Mouse (Mus musculus) heart, embryonic 15.5 days (tissue): ENCODE results near the gene Myh14. TPM values are rescaled to one million over a fixed set of nuclear protein-coding genes. Genes with fewer than 3 reads are reported as not detected.

Experiments used
- ATAC-seq: fragments of 200-750 bp; cut with Nextera tagmentation; replicated peaks from 2 replicates; pipeline ENCODE4 v1.8.0; 2017; ENCODE audit warnings: low read depth, moderate TSS enrichment; ENCODE audit not compliant: insufficient number of reproducible peaks, insufficient read depth, low FRiP score
- H3K27ac ChIP-seq: fragments of 300-500 bp; sonication (generic); 2 replicates; pipeline ENCODE4 v1.5.1; 2015; ENCODE audit warnings: mild to moderate bottlenecking, inconsistent platforms
- H3K27me3 ChIP-seq: fragments of 300-500 bp; sonication (generic); 2 replicates; pipeline ENCODE4 v1.6.1; 2015; ENCODE audit warnings: inconsistent platforms
- H3K36me3 ChIP-seq: fragments of 300-500 bp; sonication (generic); 2 replicates; pipeline ENCODE4 v1.6.1; 2015; ENCODE audit warnings: mild to moderate bottlenecking, inconsistent platforms
- H3K4me1 ChIP-seq: fragments of 300-500 bp; sonication (generic); replicated peaks from 2 replicates; pipeline ENCODE4 v1.6.1; 2015; ENCODE audit warnings: inconsistent platforms
- H3K4me2 ChIP-seq: fragments of 300-500 bp; sonication (generic); 2 replicates; pipeline ENCODE4 v1.6.1; 2015; ENCODE audit warnings: inconsistent platforms, mild to moderate bottlenecking, moderate library complexity
- H3K4me3 ChIP-seq: fragments of 300-500 bp; sonication (generic); 2 replicates; pipeline ENCODE4 v1.5.1; 2015; ENCODE audit warnings: mild to moderate bottlenecking, inconsistent platforms
- H3K9ac ChIP-seq: fragments of 300-500 bp; sonication (generic); 2 replicates; pipeline ENCODE4 v1.6.1; 2015; ENCODE audit warnings: mild to moderate bottlenecking, inconsistent platforms
- H3K9me3 ChIP-seq: fragments of 300-500 bp; sonication (generic); replicated peaks from 2 replicates; pipeline ENCODE4 v1.6.1; 2016; ENCODE audit warnings: inconsistent platforms
- WGBS: fragments of 180-500 bp; shearing (Covaris S2); methylation state at CpG from one replicate; pipeline ENCODE4 v1.1.7; 2015; ENCODE audit warnings: mixed read lengths; 5-methylcytosine and 5-hydroxymethylcytosine counted together
- polyA plus RNA-seq: library from polyadenylated mRNA; unstranded; fragments of >200 nt; fragmentation: Nextera tagmentation; extraction: Ambion mirVana; gene quantifications from 2 replicates; pipeline ENCODE4 v1.2.1, GENCODE M21; 2015

Gene Myh14
- polyA plus RNA-seq, 1 experiment from 2014 or later = 1.7 TPM

DNA sequence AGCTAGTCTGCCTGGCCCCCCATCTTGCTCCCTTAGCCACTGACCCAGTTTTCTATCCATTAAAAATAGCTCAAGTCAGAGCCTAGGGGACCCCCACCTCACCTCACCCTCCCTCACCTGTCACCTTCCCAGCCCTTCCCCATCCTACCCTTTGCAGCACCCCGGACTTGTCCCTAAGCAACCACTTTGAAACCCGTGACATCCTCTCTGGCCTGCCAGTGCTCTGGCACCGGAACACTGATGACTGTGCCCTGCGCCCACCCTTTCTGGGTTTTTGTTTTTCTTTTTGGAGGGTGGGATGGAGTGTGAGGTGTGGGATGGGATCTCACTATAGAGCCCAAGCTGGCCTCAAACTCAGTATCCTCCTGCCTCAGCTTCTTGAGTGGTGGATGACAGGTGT is 73.0 kb downstream of the Myh14 start:
- Histone ChIP-seq H3K4me3 (no peak overlapping the region), H3K36me3 (no peaks in the 10 kb centered on the region), H3K27me3 (peaks cover 60% of the 10 kb centered on the region), H3K9me3 (no peaks in the 10 kb centered on the region), H3K4me2 (no peak overlapping the region), H3K4me1 (peaks cover 5% of the 10 kb centered on the region; the same call in 1 of the 2 replicates), H3K9ac (no peak overlapping the region), H3K27ac (no peak overlapping the region)
- WGBS = 82% methylated on average over 4 of the region's 4 CpGs
- ATAC-seq = no peak

DNA sequence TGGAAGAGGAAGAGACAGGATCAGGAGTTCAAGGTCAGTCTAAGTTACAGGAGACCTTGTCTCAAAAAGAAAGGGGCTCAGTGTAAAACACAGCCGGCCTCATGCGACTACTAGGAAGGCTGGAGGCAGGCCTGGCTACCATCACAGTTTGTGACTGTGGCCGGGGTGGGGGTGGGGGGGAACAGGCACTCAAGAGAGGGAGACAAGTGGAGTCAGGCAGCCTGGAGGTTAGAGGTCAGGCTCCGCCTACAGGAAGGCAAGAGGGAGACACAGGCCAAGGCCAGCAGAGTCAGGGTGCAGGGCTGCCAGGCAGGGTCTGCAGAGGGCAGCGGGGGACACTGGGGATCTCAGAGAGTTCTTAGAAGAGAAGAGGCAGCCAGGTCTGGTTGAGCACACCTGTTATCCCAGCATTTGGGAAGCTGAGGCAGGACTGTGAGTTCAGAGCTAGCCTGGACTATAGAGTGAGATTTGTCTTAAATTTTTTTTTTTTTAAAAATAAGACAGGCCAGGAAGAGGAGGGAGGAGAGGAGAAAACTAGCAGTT is 73.6 kb downstream of the Myh14 start:
- Histone ChIP-seq H3K27me3 (peaks cover 60% of the 10 kb centered on the region), H3K27ac (no peak overlapping the region), H3K4me3 (no peak overlapping the region), H3K9me3 (no peaks in the 10 kb centered on the region), H3K4me1 (peaks cover 5% of the 10 kb centered on the region; the same call in 1 of the 2 replicates), H3K4me2 (no peak overlapping the region), H3K9ac (no peak overlapping the region), H3K36me3 (no peaks in the 10 kb centered on the region)
- 42% methylated on average over 5 of the region's 5 CpGs for WGBS
- ATAC-seq = no peak

- 87% methylated on average over 6 of the region's 6 CpGs for WGBS
- H3K27me3 ChIP-seq = peaks cover 60% of the 10 kb centered on the region
- H3K36me3 ChIP-seq = no peaks in the 10 kb centered on the region
- H3K27ac ChIP-seq = no peak overlapping the region
- ATAC-seq = no peak
- H3K4me1 ChIP-seq = peaks cover 12% of the 10 kb centered on the region
- no peak overlapping the region for H3K4me3 ChIP-seq
- H3K9me3 ChIP-seq = no peaks in the 10 kb centered on the region
- H3K4me2 ChIP-seq = no peak overlapping the region
- H3K9ac ChIP-seq = no peak overlapping the region
Measured at GRCm38 (mm10) chr7:44596051-44596450, 74.6 kb downstream of the Myh14 start.

- no peak overlapping the region for H3K4me2 ChIP-seq
- no peak overlapping the region for H3K27ac ChIP-seq
- H3K9ac ChIP-seq = no peak overlapping the region
- no peak overlapping the region for H3K4me3 ChIP-seq
- no peaks in the 10 kb centered on the region for H3K9me3 ChIP-seq
- ATAC-seq = no peak
- H3K4me1 ChIP-seq = peaks cover 20% of the 10 kb centered on the region
- H3K36me3 ChIP-seq = no peaks in the 10 kb centered on the region
- H3K27me3 ChIP-seq = peaks cover 60% of the 10 kb centered on the region
- 90% methylated on average over 20 of the region's 20 CpGs for WGBS
Measured at GRCm38 (mm10) chr7:44595131-44595561, 75.5 kb downstream of the Myh14 start.

GRCm38 (mm10) chr7:44594291-44594690 is 76.4 kb downstream of the Myh14 start:
- no peak overlapping the region for H3K9ac ChIP-seq
- no peaks in the 10 kb centered on the region for H3K9me3 ChIP-seq
- peaks cover 62% of the 10 kb centered on the region for H3K27me3 ChIP-seq
- H3K36me3 ChIP-seq = no peaks in the 10 kb centered on the region
- H3K4me1 ChIP-seq = peaks cover 20% of the 10 kb centered on the region
- no peak for ATAC-seq
- H3K4me3 ChIP-seq = no peak overlapping the region
- H3K27ac ChIP-seq = no peak overlapping the region
- no peak overlapping the region for H3K4me2 ChIP-seq
- 58% methylated on average over 6 of the region's 6 CpGs for whole genome bisulfite sequencing

DNA sequence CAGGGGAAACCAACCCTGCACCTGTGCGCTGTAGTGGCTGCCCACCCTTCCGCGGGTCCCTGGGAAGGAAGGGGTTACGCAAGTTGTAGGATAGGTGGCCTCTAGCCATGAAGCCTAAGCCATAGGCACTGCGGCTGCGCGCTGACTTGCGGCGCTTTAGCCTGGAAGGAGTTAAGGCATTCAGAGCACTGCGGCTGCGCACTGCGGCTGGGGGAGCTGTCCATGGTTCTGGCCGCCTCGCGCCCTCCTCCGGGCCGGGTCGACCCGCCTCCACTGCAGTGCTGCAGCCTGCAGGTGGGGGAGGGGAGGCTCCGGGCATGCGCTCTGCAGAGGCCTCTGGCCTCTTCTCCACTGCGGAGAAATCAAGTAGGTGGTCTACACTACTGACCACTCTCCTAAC is 76.9 kb downstream of the Myh14 start:
- H3K9me3 ChIP-seq = no peaks in the 10 kb centered on the region

DNA sequence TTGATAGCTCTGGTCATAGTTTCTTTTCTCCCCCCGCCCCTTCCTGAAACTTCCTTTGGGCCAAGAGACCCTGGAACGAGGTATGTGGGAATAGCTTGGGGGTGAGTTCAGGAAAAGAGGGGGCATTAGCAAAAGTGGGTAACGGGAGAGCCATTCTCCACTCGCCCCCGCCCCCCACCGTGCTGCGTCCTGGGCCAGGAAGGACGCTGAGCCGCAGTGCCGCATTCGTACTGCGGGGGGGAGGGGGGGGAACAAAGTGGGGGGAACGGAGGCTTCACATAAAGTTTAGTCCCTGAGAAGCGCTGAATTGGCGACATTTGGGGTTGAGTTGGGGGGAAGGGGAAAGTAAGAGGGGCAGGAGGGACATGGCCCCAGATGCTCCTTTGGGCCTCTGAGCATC is 77.6 kb downstream of the Myh14 start:
- Histone ChIP-seq H3K4me3 (no peak overlapping the region), H3K9me3 (no peaks in the 10 kb centered on the region), H3K4me2 (no peak overlapping the region)

More for the DNA sequence above, 76.9 kb downstream of the Myh14 start:
- Histone ChIP-seq H3K4me3 (no peak overlapping the region), H3K4me1 (peaks cover 25% of the 10 kb centered on the region), H3K9ac (no peak overlapping the region), H3K36me3 (no peaks in the 10 kb centered on the region), H3K27ac (no peak overlapping the region), H3K27me3 (peaks cover 67% of the 10 kb centered on the region), H3K4me2 (peak overlapping the region; percentile 28; the same call in 1 of the 2 replicates)
- under 1% methylated on average over 18 of the region's 22 CpGs for WGBS
- peak; percentile 51; the same call in 1 of the 2 replicates for ATAC-seq

GRCm38 (mm10) chr7:44591348-44592116 is 79.1 kb downstream of the Myh14 start:
- Histone ChIP-seq H3K27me3 (peaks cover 86% of the 10 kb centered on the region), H3K36me3 (no peaks in the 10 kb centered on the region), H3K4me3 (peak overlapping the region; percentile 57), H3K4me1 (peaks cover 33% of the 10 kb centered on the region), H3K9ac (peak overlapping the region; percentile 27; the same call in 1 of the 2 replicates), H3K27ac (no peak overlapping the region), H3K4me2 (peak overlapping the region; percentile 94), H3K9me3 (no peaks in the 10 kb centered on the region)
- under 1% methylated on average over 60 of the region's 60 CpGs for WGBS
- ATAC-seq = no peak

More for the DNA sequence above, 77.6 kb downstream of the Myh14 start:
- ATAC-seq = no peak
- H3K27me3 ChIP-seq = peaks cover 71% of the 10 kb centered on the region
- 4% methylated on average over 15 of the region's 15 CpGs for WGBS
- no peak overlapping the region for H3K9ac ChIP-seq
- H3K27ac ChIP-seq = no peak overlapping the region
- no peaks in the 10 kb centered on the region for H3K36me3 ChIP-seq
- peaks cover 28% of the 10 kb centered on the region for H3K4me1 ChIP-seq

- peaks cover 35% of the 10 kb centered on the region for H3K4me1 ChIP-seq
- under 1% methylated on average over 80 of the region's 80 CpGs for WGBS
- ATAC-seq = peak; percentile 81
- peak within 1 kb of the TSS; percentile 27 for H3K9ac ChIP-seq
- peak within 1 kb of the TSS; percentile 57 for H3K4me3 ChIP-seq
- peak within 1 kb of the TSS; percentile 94 for H3K4me2 ChIP-seq
- no peak within 1 kb of the TSS for H3K27ac ChIP-seq
- no peaks in the 10 kb centered on the region for H3K9me3 ChIP-seq
- peaks cover 91% of the 10 kb centered on the region for H3K27me3 ChIP-seq
- H3K36me3 ChIP-seq = no peaks in the 10 kb centered on the region
Measured at GRCm38 (mm10) chr7:44590402-44591347, 80.0 kb downstream of the Myh14 start, which contains the start of gene Kcnc3. Gene Kcnc3, plus strand, starts transcription at chr7:44590664.

GRCm38 (mm10) chr7:44589946-44590345 is 80.7 kb downstream of the Myh14 start:
- Histone ChIP-seq H3K27ac (no peak overlapping the region), H3K9ac (no peak overlapping the region), H3K4me3 (0 out of 2 replicates have a peak overlapping the region, but pooled peaks have one; percentile 57), H3K4me2 (peak overlapping the region; percentile 94; the same call in 1 of the 2 replicates), H3K27me3 (peaks cover 99% of the 10 kb centered on the region), H3K4me1 (peaks cover 35% of the 10 kb centered on the region), H3K36me3 (no peaks in the 10 kb centered on the region), H3K9me3 (no peaks in the 10 kb centered on the region)
- ATAC-seq = no peak
- 3% methylated on average over 13 of the region's 13 CpGs for WGBS

GRCm38 (mm10) chr7:44589149-44589548 is 81.5 kb downstream of the Myh14 start:
- Histone ChIP-seq H3K9ac (no peak overlapping the region; the same call in 1 of the 2 replicates), H3K36me3 (no peaks in the 10 kb centered on the region), H3K4me2 (peak overlapping the region; percentile 94), H3K9me3 (no peaks in the 10 kb centered on the region), H3K27me3 (peaks cover 100% of the 10 kb centered on the region), H3K27ac (no peak overlapping the region), H3K4me3 (peak overlapping the region; percentile 43), H3K4me1 (peaks cover 35% of the 10 kb centered on the region)
- ATAC-seq = peak; percentile 29; the same call in 1 of the 2 replicates
- WGBS = under 1% methylated on average over 33 of the region's 33 CpGs
